Mouse (Mus musculus) bone marrow macrophage, adult 2 months (primary cell): Measurements from ENCODE around the gene Asic2.

Experiments used
- CTCF ChIP-seq: IDR thresholded peaks from 2 replicates; pipeline ENCODE4 v1.5.1; 2012; ENCODE audit warnings: low read depth, mild to moderate bottlenecking, low read length, moderate library complexity
- POLR2A ChIP-seq: IDR thresholded peaks from 2 replicates; pipeline ENCODE4 v1.6.1; 2012; ENCODE audit warnings: mild to moderate bottlenecking, low read depth, low read length, borderline replicate concordance

DNA sequence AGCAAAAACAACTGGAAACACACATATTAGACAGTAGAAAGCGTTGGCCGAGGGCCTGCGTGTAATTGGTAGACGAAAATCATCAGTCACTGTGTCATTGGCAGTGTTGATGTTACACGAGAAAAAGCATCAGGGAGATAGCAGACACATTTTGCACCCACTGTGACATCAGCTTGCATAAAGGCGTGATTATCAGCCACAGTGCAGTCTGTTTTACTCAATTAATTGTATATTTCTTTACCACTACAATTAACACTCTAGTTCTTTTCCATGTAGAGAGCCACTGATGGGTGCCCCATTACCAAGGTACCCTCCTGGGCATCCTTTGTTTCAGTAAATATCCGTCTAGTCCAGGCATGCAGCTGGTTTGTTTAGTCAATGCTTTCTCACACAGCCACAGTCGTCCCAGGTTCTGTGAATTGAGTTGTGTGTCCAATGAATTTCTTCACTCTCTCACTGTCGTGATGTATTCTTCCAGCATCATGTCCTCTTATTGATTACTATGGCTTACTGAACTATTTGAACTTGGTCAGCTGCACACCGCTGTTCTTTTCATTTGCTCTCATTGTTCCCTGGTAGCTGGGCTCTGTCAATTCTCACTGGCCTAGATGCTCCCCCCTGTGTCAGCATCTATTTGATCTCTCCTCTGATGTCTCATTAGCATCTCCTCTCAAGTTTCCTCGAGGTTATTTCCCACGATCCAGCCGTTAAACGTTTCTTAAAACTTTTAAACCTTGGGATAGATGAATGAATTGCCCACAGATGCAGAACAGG is 466.6 kb downstream of the Asic2 start:
- TF ChIP-seq CTCF (no peak), POLR2A (no peak)
